Mouse (Mus musculus) monocyte, adult 2 months (primary cell): ENCODE measurements around the gene Strbp.

Experiments
- DNase-seq, 2 experiments: peaks; one replicate each; pipeline ENCODE4 v3.0.0; 2022; ENCODE audit warnings: low spot score in 2 of 2, low read depth in 1 of 2

Strbp gene

DNA sequence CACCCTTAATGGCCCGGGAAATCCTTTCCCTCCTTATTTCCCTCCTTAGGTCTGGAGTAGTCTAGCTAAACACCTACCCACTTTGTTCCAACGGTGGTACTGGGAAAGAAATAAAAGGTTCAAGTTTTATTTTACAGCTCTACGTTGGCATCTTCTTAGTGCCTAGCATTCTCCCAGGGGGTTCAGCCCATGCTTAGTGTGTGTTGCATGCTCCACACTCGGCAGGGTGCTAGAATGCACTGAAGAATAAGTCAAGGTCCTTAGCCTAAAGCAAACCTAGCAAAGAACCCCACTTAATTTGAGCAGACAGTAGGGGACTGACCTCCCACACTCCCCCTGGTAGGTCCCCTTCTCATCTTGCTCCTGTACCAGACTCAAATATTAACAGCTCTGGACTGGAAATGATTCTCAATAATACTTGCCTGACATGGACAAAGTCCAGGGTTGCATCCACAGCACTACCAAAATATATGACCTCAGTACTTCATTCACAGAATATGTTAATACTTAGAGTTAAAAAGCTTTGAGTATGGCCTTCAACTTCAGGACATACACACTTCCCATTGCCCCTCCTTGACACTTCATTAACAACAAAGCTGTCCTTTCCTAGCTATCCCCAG is 592 bp upstream of the Strbp start:
- DNase-seq: no peak

DNA sequence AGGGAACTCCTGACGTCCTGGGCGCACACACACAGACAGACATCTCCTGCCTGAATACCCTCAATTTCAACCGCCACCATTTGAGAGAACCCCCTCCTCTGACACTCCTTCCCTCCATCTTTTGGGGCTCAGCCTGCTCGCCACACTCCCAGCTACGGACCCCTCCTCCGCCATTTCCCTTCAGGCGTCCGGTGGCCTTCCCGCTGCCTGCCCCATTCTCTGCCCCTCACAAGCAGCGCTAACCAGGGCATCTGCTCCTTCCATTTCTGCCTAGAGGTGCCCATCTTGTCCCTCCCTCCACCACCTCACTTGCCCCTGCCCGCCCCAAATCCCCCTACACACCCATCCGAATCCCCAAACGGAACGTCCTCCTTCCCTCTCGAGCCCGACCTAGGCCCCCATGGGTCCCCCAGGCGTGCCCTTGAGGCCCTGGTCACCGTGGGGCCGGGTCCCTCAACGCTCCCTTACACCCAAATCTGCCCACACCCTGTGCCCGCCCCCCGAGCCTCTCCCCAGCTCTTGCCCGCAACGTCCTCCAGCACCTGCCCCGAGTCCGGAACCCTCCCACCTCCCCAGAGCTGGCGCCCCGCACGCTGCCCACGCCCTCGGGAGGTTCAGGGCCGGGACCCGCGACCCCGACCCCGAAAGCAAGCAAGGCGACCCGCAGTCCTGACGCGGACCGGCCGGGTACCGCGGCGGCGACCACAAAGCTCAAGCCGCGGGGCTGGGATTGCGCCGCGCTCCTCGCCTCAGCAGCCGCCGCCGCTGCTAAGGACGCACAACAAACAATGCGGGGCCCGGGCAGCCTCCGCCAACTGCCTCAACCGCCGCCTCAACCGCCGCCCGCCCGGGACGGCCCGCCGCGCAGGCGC is 1.1 kb downstream of the Strbp start:
- no peak for DNase-seq

DNA sequence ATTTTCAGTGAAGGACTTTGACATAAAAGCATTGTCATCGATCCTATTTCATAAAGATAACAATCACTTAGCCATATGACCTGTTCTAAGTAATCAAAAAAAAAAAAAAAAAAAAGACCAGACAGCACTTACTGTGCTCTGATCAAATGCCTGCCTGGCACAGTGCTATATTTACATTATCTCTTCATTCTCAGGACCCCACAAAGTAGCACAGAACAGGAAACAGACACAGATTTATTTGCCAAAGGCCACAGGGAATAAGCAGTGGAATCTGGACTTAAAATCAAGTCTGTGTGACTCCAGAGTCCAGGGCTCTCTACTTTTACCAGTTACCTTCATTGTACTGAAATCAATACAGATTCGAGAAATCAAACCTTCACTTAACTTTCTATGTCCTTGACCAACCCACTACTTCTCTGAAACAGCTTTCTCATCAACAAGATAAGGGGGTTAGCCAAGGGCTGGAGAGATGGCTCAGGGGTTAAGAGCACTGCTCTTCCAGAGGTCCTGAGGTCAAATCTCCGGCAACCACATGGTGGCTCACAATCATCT is 14.5 kb downstream of the Strbp start:
- DNase-seq: no peak

DNA sequence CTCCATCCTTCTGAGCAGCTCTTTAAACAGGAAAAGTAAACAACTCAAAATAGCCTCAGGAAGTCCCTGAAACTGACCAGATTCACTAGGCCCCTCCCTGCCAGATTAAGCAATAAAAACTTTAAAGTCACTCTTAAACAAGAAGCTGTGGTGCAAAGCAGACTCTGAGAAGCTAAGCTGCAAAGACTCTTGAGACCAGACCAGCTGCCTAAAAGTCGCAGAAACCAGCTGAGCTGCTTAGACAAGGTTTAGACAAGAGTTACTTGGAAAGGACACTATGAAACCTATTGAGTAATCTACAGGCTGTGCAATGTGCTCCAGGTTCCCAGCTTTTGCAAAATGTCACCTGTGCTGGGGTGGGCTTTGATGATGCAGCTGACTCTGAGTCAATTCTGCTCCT is 16.6 kb downstream of the Strbp start:
- DNase-seq: no peak

DNA sequence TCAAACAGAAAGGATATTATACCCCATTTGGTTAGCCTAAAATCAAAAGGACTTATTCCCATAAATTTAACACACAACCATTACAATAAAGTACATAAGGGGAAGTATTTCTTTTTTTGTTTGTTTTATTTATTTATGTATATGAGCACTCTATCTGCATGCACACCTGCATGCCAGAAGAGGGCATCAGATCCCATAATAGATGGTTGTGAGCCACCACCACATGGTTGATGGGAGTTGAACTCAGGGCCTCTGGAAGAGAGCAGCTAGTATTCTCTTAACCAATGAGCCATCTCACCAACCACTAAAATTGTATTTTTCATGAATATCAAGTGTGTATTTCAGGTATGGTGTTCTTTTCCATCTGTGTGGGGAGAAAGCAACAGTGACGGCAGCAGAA is 18.8 kb downstream of the Strbp start:
- no peak for DNase-seq

DNA sequence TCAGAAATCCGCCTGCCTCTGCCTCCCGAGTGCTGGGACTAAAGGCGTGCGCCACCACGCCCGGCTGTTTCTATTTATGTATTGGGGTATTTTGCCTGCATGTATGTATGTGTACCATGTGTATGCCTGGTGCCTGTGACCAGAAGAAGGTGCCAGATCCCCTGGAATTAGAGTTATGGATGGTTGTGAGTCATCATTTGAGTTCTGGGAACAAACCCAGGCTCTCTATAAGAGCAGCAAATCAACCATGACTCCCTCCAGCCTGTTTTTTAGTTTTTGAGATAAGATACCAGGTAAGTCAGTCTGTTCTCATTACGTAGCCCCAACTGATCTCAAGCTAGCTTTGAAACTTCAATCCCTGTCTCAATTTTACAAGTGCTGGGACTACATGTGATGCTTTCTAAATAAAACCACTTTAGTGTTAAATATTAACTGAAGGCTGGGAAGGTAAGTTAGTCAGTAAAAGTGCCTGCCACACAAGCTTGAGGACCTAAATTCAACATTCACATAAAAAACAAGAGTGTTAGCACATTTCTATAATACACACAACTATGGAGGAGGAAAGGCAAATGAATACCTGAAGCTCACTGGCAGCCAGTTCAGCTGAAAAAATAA is 21.4 kb downstream of the Strbp start:
- DNase-seq: no peak

DNA sequence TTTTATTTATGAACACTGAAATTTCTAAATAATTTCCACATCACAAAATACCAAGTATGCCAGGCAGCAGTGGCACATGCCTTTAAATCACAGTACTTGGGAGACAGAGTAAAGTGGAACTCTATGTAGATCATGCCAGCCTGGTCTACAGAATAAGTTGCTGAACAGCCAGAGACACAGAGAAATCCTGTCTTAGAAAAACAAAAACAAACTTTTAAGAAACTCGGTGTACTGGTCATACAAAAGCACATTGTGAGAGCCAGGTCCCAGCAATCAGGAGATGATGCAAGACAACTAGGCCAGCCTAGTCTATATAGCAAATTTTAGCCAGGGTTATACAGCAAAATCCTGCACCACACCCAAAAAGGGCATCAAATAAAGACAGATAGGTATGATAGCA is 52.6 kb downstream of the Strbp start:
- DNase-seq: no peak

DNA sequence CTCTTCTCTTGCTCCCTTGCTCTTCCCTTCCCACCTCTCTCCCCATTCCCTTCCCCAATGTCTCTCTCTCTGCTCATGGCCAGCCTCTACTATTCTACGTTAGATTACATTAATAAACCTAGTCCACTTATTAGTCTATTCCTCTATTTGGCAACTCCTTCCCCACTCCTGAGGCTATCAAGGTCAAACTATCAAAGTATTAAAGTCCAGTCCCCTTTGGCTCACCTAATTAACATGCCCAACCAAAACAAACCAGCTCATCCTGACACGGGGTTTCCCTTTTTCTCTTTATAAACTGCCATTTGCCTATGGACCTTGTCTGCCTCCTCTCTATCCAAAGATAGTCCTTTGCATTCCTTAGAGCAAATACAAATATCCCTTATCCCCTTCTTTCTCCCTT is 54.1 kb downstream of the Strbp start:
- DNase-seq: no peak

DNA sequence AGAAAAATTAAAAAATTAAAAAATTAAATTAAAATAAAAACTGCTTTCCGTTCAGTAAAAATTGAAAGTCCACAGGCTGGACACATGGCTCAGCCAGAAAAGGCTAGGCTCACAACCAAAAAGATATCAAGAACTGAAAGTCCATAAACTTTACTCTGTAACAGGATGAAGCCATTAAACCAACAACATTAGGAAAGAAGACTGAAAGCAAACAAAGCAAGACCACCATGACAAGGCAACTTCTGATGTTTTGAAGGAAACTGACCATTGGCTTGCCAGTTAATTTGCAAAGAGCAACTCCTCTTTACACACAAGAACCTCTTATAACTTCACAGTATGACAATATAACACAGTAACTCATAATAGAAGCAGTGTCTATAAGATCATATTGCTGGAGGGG is 54.7 kb downstream of the Strbp start:
- DNase-seq: no peak

DNA sequence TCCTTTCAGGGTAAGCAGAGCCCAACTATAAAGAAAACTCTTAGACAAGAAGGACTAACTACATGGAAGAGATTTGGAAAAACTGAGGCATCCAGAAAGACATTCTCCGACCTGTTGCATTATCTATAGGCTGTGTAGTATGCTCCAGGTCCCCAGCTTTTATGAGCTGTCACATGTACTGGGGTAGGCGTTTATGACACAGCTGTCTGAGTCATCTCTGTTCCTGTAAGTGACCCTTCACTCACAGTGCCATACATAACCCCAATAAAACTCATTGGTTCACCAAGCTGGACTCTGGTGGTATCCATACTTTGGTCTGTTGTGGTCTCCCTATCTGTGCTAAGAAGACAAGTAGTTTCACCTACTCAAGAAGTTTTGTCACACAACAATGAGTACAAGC is 80.3 kb downstream of the Strbp start:
- DNase-seq: no peak

DNA sequence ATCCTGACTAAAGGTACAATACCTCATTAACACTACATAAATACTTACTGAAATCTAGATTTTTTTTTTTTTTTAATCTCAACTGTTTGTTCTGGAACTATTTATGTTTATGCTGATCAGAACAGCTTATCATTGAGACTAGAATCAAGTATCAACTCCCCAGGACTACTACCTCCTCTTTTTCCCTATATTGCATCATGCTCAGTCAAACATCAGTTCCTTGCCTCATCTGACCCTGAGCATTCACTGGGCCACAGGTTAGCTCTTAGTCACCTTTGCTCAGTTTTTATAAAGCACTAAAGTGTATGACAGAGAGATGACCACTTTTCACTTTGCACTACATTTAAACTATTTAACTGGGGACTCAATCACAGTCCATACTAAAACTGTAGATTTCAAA is 115.7 kb downstream of the Strbp start:
- DNase-seq: no peak

DNA sequence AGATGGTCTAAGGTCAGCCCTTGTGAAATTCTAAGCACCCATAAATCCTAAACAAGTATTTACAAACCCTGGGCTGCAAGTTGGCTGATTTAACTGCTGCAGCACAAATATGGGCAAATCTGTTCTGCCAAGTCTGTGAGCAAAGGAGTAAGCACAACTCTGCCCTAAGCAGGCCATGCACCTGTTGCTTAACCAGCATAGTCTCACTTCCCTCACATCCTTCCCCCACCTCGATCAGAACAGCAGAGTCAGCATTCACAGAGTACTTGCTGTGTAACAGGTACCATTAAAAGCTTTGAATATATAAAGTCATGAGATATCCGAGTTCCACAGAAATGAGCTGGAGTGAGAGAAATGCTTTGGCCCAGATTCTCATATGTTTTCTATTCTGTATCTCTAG is 125.5 kb downstream of the Strbp start:
- no peak for DNase-seq

DNA sequence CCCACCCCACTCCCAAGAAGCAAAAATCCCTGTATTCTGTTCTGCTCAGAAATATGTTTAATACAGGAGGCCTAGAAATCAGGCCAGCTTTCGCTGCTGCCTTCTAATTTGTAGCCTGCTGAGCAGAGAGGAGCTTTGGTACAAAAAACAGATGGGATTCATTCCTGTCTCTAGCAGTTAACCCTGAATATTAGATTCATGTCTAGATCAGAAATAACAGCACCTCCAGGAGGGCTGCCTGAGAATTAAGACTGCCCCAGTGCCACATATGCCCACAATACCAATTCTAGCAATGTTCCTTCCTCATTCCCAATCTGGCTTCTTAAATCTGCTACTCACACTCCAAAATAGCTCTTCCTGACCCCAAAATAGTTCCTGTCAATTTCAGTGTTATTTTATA is 127.0 kb downstream of the Strbp start:
- DNase-seq: no peak

DNA sequence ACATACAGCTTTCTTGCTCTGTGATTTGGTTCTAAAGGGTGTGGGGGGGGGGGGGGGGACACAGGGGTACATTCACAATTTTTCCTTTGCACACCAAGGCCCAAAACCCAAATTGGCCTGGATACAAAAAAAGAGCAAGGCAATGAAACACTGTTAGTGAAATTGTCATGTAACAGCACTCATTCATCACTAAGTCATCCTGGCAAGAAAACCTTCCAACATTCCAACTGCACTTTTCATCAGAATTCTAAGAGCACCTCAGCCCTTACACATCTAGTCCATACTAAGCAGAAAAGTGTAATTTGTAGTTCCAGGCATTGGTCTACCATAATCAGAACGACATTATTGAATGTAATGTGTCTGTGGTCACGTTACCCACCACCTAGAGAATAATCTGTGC is 131.5 kb downstream of the Strbp start:
- no peak for DNase-seq

DNA sequence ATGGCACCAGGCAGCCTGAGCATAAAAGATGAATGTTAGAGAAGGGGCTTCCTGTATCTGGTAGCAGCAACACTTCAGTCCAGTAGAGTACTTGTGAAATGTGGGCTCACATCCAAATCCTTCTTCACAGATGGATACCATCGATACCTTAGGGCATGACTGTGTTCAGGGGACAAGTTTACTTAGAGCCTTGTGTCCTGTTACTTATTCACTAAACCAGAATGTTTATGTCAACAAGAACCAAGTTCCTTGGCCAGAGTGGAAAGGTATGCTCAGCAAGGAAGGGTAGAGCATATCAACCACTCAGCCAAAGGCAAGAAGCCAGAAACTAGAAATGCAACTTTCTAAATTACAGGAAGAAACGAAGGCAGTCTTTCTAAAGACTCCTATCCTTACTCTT is 133.0 kb downstream of the Strbp start:
- no peak for DNase-seq

DNA sequence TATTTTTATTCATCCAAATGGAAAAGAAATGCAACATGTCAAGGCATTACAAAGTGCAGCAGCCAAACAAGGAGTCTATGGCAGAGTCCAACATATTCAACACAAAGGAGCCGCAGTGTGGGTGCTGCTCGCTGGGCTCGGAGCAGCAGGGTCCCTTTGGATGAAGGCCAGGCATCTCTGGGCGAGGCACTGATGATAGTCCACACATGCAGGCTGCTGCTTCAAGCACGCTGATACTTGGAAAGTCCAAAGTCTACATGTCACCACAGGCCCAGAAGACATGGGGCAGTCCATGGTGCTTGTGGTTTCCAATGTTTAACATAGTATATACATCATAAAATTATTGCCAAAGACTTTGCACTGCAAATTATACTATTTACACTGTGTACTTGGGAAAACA is 133.8 kb downstream of the Strbp start:
- no peak for DNase-seq

DNA sequence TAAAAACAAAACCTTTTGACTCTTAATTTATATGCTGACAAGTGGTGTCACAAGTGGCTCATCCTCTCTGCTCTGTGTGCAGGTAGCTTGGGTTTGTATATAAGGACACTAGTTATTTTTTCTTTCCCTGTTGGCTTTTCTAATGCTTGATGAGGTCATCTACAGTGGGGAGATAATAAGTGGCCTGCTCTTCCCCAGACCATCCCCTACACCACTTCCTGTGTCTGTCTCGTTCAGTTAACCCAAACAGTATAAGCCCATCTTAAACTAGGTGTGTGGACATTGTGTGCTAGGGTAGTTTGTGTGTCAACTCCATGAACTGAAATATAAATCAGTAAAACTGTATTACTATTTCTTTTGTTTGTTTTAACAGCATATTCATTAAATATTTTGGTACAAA is 137.6 kb downstream of the Strbp start:
- DNase-seq: no peak

DNA sequence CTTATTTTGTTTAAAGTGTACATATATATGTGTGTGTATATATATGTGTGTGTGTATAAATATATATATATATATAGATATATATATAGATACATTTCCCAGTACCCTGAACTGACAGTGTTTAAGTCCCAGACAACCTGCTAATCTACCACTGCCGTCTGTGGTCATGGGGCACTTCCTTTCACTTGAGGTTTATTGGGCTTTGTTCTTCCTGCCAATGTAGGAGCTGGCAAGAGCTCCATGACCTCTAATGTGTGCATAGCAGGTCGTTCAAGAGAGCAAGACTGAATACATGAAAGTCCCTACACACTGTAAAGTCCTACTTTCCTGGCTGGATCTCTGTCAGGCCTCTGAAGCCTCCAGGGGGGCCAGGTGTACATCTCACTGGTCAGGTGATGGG is 138.1 kb downstream of the Strbp start:
- DNase-seq: no peak

DNA sequence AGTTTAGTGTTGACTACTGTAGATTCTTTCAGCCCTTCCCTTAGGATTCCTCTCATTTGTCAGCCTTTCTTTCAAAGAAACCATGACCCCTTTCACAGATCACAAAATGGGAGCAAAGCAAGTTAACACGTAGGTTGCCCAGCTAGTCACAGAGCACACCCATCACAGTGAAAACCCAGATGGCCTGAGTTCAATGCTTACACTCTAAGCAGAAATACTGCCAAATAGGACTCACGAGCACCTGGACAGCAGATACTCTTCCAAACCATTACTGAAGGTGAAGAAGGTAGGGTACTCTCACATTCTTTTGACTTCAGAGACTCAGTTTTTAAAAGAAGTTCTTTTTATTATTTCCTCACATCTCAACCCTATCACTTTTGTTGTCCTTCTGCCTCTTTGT is 147.3 kb downstream of the Strbp start:
- no peak for DNase-seq

DNA sequence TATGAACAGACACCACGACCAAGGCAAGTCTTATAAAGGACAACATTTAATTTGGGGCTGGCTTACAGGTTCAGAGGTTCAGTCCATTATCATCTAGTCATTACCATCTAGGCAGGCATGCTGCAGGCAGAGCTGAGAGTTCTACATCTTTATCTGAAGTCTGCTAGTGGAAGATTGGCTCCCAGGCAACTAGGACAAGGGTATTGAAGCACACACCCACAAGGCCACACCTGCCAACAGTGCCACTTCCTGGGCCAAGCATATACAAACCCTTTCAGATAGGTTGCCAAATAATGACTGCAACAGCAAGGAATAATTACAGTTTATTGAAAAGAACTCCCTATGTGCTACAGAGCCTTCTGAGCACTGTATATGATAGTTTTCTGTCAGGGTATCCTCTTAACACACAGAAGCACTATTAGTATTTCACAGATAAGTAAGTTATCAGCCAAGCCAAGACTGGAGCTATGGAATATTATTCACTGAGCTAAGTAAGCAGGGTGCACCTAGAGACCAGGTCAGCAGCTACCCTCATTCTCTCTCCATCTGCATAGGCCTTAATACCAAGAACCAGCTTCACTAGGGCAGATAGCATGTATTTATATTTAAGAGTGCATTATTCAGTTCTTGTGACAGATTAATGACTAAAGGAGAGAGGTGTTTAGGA is 154.2 kb downstream of the Strbp start:
- DNase-seq: no peak

DNA sequence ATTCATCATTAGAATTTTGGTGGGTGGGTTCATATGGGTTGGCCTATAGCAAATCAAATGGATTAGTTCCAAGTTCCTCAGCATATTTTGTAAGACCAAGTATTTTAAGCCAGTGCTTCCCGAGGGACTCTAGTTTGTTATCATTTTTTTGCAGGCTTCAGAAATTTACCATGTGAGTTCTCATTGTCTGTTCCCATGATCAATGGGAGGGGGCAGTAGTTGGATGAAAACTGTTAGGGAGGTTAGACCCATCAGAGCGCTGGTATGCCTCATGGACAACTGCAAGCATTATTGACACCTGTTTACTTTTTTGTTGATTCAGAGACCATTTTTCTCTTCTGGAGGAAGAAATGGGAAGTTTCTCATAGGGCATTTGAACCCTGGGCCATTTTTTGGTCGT is 172.0 kb downstream of the Strbp start:
- DNase-seq: no peak

DNA sequence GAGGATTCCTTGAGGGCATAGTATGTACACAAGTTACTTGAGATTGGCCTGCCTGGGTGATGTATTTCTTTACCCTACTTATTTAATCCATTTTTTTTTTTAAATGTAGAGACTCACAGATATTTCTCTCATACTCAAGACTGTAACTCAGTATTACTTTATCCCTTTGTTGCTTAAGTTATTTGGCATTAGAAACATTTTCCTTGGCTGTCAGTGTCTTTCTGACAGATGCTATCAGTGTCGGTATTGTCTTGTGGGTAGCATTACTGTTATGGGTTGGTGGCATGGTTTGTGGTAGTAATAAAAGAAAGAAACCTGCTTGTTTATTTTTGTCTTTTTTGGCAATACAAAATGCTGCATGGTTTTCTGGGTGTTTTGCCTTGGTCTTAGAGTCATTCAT is 172.9 kb downstream of the Strbp start:
- no peak for DNase-seq
